Mouse (Mus musculus) kidney, postnatal 0 days (tissue): ENCODE results near the gene Idh2. TPM values are rescaled to one million over a fixed set of nuclear protein-coding genes. Genes with fewer than 3 reads are reported as not detected.

Experiments used
- ATAC-seq: fragments of 200-750 bp; cut with Nextera tagmentation; replicated peaks from 2 replicates; pipeline ENCODE4 v1.8.0; 2017; ENCODE audit warnings: low read depth, moderate number of reproducible peaks, moderate TSS enrichment, moderate library complexity; ENCODE audit not compliant: low FRiP score
- DNase-seq: peaks from one replicate; pipeline ENCODE4 v3.0.0-alpha.2; 2016; ENCODE audit warnings: low spot score
- H3K27ac ChIP-seq: fragments of 300-500 bp; sonication (generic); 2 replicates; pipeline ENCODE4 v1.5.1; 2014; ENCODE audit warnings: mild to moderate bottlenecking
- H3K27me3 ChIP-seq: fragments of 300-500 bp; sonication (generic); 2 replicates; pipeline ENCODE4 v1.6.1; 2014; ENCODE audit warnings: low read length, mixed read lengths; ENCODE audit not compliant: insufficient read depth
- H3K36me3 ChIP-seq: fragments of 300-500 bp; sonication (generic); 2 replicates; pipeline ENCODE4 v1.6.1; 2014; ENCODE audit warnings: low read length, mixed read lengths; ENCODE audit not compliant: insufficient read depth
- H3K4me1 ChIP-seq: fragments of 300-500 bp; sonication (generic); replicated peaks from 2 replicates; pipeline ENCODE4 v1.6.1; 2014; ENCODE audit warnings: antibody characterized with exemption, low read length, mixed read lengths; ENCODE audit not compliant: insufficient read depth
- H3K4me2 ChIP-seq: fragments of 300-500 bp; sonication (generic); 2 replicates; pipeline ENCODE4 v1.6.1; 2014; ENCODE audit warnings: mild to moderate bottlenecking, low read length, moderate library complexity, mixed read lengths
- H3K4me3 ChIP-seq: fragments of 300-500 bp; sonication (generic); replicated peaks from 2 replicates; pipeline ENCODE4 v1.5.1; 2014; ENCODE audit warnings: low read depth, low read length
- H3K9ac ChIP-seq: fragments of 300-500 bp; sonication (generic); 2 replicates; pipeline ENCODE4 v1.6.1; 2014; ENCODE audit warnings: low read depth, low read length
- H3K9me3 ChIP-seq: fragments of 300-500 bp; sonication (generic); replicated peaks from 2 replicates; pipeline ENCODE4 v1.6.1; 2016; ENCODE audit warnings: low read length, inconsistent platforms, mixed read lengths
- CTCF ChIP-seq: IDR thresholded peaks from 2 replicates; pipeline ENCODE4 v1.5.1; 2016; ENCODE audit warnings: antibody characterized with exemption, low read depth, mild to moderate bottlenecking, moderate library complexity
- WGBS: fragments of 180-500 bp; shearing (Covaris S2); extraction: QIAGEN DNeasy Blood & Tissue Kit; methylation state at CpG from one replicate; pipeline ENCODE4 v1.1.7; 2014; 5-methylcytosine and 5-hydroxymethylcytosine counted together
- polyA plus RNA-seq: library from polyadenylated mRNA; unstranded; fragments of >200 nt; fragmentation: Nextera tagmentation; extraction: Ambion mirVana; gene quantifications from 2 replicates; pipeline ENCODE4 v1.2.1, GENCODE M21; 2015

The Idh2 gene
- polyA plus RNA-seq, 1 experiment from 2014 or later = 630 TPM

DNA sequence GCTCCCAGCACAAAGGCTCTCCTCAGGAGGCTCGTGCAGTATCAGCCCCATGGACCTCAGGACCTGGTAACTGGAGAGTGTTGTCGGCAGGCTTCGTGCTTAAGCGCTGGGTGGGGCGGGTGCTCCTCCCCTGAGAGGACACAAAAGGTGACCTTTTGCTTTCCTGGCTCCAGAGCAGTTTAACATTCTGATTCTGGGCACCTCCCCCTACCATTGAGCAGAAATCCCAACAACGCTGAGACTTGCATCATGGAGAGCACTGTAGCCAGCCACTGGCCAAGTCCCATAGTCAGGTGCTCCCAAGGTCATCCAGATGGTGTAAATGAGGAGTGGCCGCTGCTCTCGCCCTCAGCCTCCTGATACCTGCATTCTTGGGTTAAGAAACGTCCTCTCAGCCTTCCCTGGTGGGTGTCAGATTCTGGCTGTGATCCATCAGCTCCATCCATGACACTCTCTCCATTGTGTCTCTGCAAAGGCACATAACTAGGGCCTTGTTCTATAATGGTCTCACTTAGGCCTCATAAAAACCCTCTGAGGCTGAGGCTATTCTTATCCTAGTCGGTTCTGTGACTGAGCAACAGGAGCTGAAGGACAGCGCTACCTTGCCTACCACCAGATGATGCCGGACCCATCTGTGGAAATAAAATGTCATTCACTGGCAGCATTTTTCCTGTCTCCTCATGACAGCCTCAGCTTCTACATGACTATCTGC lies 15.3 kb upstream of the Idh2 start:
- Histone ChIP-seq H3K36me3 (no peaks in the 10 kb centered on the region), H3K4me3 (no peak overlapping the region), H3K27ac (no peak overlapping the region), H3K27me3 (no peaks in the 10 kb centered on the region), H3K4me1 (peaks cover 11% of the 10 kb centered on the region; the same call in 1 of the 2 replicates), H3K9me3 (no peaks in the 10 kb centered on the region), H3K9ac (no peak overlapping the region), H3K4me2 (no peak overlapping the region)
- DNase-seq = no peak
- TF ChIP-seq CTCF = no peak
- ATAC-seq = no peak
- 41% methylated on average over 12 of the region's 12 CpGs for WGBS

DNA sequence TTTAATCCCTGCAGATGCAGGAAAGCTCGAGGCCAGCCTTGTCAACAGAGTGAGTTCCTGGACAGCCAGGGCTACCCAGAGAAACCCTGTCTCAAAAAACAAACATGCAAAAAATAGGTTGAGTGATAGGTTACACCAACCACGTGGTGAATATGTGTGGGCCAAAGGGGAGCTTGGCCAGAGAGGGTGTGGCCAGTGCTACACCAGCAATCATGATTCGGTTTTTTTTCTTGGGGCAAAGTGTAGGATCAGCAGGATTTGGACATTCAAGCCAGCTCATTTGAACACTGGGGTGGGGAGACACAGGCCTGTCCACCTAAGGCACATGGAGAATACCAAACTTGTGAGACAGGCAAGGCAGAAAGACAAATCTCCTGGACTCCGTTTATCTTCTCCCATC lies 14.1 kb upstream of the Idh2 start:
- TF ChIP-seq CTCF = no peak
- WGBS = 53% methylated on average over 4 of the region's 4 CpGs
- Histone ChIP-seq H3K9me3 (no peaks in the 10 kb centered on the region), H3K9ac (no peak overlapping the region), H3K4me2 (no peak overlapping the region), H3K4me1 (0 out of 2 replicates have a peak, but pooled peaks cover 3% of the 10 kb centered on the region), H3K4me3 (no peak overlapping the region), H3K27me3 (no peaks in the 10 kb centered on the region), H3K27ac (no peak overlapping the region), H3K36me3 (no peaks in the 10 kb centered on the region)
- ATAC-seq = no peak
- DNase-seq = no peak

DNA sequence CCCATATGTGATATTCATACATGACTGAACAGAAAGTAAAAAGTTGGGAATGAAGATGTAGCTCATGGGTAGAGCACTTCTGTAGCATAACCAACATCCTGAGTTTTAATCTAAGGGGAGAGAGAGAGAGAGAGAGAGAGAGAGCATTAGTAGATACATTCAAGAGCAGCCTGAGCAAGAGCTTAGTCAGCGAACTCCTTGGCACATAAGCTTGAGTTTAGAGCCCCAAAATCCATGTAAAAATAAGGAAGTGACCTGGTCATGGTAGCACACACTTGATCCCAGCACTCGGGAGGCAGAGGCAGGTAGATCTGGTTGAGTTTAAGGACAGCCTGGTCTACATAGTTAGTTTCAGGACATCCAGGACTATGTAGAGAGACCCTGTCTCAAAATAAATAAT lies 8.5 kb upstream of the Idh2 start:
- no peak overlapping the region for H3K4me2 ChIP-seq
- no peaks in the 10 kb centered on the region for H3K27me3 ChIP-seq
- no peak overlapping the region for H3K4me3 ChIP-seq
- no peaks in the 10 kb centered on the region for H3K9me3 ChIP-seq
- H3K36me3 ChIP-seq = no peaks in the 10 kb centered on the region
- no peak overlapping the region for H3K9ac ChIP-seq
- DNase-seq = no peak
- no peak for TF ChIP-seq CTCF
- no peaks in the 10 kb centered on the region for H3K4me1 ChIP-seq
- ATAC-seq = no peak
- H3K27ac ChIP-seq = no peak overlapping the region
- WGBS = 87% methylated on average over 2 of the region's 2 CpGs

DNA sequence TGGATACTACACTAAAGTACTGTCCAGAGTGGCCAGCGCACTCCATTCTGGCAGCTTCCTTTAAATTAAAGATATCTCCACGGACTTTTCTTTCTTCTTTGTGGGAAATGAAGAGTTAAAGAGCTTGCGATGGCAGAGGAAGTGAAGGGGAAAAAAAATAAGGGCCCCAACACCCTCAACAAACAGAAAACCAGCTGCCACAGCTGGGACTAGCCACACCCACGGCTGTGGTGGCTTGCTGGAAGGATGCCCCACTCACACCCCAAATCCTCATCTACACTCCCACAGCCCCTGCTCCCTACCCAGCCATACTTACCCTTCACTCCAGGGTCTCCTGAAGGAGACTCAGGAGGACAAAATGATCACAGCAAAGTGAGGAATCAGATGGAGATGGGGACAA lies 7.9 kb upstream of the Idh2 start:
- Histone ChIP-seq H3K27ac (no peak overlapping the region), H3K4me3 (no peak overlapping the region), H3K4me2 (no peak overlapping the region), H3K9ac (no peak overlapping the region), H3K4me1 (no peaks in the 10 kb centered on the region), H3K9me3 (no peaks in the 10 kb centered on the region), H3K36me3 (no peaks in the 10 kb centered on the region), H3K27me3 (no peaks in the 10 kb centered on the region)
- ATAC-seq = no peak
- WGBS = 42% methylated on average over 4 of the region's 4 CpGs
- DNase-seq = no peak
- TF ChIP-seq CTCF = no peak

- TF ChIP-seq CTCF = no peak
Observed at GRCm38 (mm10) chr7:80121083-80121482, 5.9 kb upstream of the Idh2 start.

DNA sequence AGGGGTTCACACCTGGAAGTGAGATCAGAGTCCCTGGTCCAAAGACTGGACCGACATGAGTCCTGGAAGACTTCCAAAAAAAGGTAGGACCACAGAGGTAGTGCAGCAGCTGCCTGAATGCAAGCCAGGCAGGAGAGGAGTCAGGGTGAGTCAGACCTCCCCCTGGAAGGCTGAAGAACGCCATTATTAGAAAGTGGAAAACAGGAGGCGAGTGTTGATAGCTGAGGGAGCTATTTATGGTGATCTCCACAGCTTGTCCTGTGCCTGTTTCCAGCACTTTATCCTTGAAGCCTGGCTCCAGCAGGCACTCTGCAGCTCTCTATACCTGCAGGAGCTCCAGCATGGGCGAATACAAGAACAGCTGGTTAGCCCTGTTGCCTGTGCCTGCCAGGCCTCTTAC lies 4.0 kb upstream of the Idh2 start:
- no peak overlapping the region for H3K9ac ChIP-seq
- H3K4me1 ChIP-seq = 0 out of 2 replicates have a peak, but pooled peaks cover 3% of the 10 kb centered on the region
- no peaks in the 10 kb centered on the region for H3K27me3 ChIP-seq
- H3K27ac ChIP-seq = no peak overlapping the region
- H3K9me3 ChIP-seq = no peaks in the 10 kb centered on the region
- TF ChIP-seq CTCF = no peak
- WGBS = 68% methylated on average over 4 of the region's 4 CpGs
- no peak overlapping the region for H3K4me2 ChIP-seq
- H3K4me3 ChIP-seq = no peak overlapping the region
- no peak for DNase-seq
- no peak for ATAC-seq
- no peaks in the 10 kb centered on the region for H3K36me3 ChIP-seq

More at GRCm38 (mm10) chr7:80121083-80121482, 5.9 kb upstream of the Idh2 start:
- no peak overlapping the region for H3K4me2 ChIP-seq
- H3K27ac ChIP-seq = no peak overlapping the region
- DNase-seq = peak; percentile 38
- 47% methylated on average over 5 of the region's 5 CpGs for WGBS
- no peaks in the 10 kb centered on the region for H3K9me3 ChIP-seq
- no peaks in the 10 kb centered on the region for H3K4me1 ChIP-seq
- ATAC-seq = no peak
- H3K9ac ChIP-seq = no peak overlapping the region
- no peaks in the 10 kb centered on the region for H3K27me3 ChIP-seq
- no peaks in the 10 kb centered on the region for H3K36me3 ChIP-seq
- no peak overlapping the region for H3K4me3 ChIP-seq
